Mouse (Mus musculus) gastrocnemius, postnatal 25 days (tissue): ENCODE results near the gene Ssh2. TPM values are rescaled to one million over a fixed set of nuclear protein-coding genes. Genes with fewer than 3 reads are reported as not detected.

Experiments
- DNase-seq: peaks from one replicate; pipeline ENCODE4 v3.0.0; 2022
- total RNA-seq, 2 experiments: library from RNA; stranded (reverse); gene quantifications; 1 replicate in 1 of 2; 2 replicates in 1 of 2; pipeline ENCODE4 v1.2.3; 2021

Gene Ssh2
- total RNA-seq, 2 experiments from 2014 or later, result 35.3 to 44.3 TPM

DNA sequence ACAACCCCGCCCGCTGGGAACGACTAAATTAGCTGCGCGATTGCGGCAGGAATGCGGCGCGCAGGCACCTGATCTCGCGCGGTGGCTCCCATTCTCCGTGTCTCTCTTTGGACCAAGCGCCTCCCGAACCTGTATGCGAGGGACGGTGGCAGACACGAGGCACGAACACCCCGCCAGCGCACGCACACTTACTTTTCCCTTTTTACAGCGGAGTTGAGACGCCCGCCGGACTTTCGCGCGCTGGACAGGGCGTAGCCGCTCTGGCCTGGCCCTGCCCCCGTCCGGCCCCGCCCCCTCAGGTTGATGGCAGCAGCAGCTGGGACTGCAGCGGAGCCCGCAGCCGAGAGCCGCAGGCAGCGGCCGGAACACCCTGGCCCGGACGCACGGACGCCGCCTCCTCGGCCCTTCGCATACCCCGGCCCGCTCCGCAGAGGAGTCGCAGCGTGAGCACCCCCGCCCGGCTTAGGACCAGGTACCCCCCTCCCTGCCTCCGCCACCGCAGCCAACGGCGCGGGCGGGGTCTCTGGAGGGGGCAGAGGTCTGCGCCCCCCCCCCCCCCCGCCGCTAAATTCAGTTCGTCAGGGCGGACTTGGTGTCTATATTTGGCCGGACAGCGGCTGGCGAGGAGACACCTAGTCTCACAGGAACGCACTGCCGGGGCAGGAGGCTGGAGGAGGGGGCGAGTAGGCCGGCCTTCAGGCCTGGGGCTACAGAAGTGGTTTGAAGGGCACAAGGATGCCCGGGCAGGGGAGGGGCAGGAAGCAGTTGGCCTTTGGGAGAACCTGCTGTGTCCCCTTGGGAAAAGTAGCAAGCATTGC lies 246.4 kb downstream of the Ssh2 start, which contains the start of gene Coro6:
TSS of gene Coro6 (plus strand) at position 129 of the 818 bp plus-strand sequence.
- peak; percentile 89 for DNase-seq

- DNase-seq, result no peak
Observed at GRCm38 (mm10) chr11:77463101-77463445, 247.0 kb downstream of the Ssh2 start.

GRCm38 (mm10) chr11:77463786-77464185 lies 247.7 kb downstream of the Ssh2 start:
- DNase-seq, result no peak

GRCm38 (mm10) chr11:77464684-77465083 lies 248.6 kb downstream of the Ssh2 start:
- no peak for DNase-seq

GRCm38 (mm10) chr11:77465111-77465510 lies 249.0 kb downstream of the Ssh2 start:
- DNase-seq, result no peak

- DNase-seq, result no peak
Observed at GRCm38 (mm10) chr11:77466544-77466943, 250.5 kb downstream of the Ssh2 start.

DNA sequence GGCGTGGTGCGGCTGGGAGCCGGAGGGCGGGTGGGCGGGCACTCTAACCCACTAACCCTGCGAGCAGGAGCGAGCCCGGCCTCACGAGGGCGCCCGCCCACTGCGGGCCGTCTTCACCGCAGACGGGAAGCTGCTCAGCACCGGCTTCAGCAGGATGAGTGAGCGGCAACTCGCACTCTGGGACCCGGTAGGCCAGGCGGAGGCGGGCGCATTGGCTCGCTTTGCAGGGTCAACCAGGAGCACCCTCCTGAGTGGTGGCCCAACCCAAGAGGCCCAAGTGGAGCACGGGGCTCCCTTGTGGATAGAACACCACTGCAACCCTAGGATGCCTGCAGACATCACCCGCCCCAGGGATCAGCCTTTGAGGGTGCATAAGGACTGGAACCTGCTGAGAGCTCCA lies 251.1 kb downstream of the Ssh2 start:
- DNase-seq, result peak; percentile 73

- DNase-seq, result peak; percentile 60
Observed at GRCm38 (mm10) chr11:77467784-77468183, 251.7 kb downstream of the Ssh2 start.

DNA sequence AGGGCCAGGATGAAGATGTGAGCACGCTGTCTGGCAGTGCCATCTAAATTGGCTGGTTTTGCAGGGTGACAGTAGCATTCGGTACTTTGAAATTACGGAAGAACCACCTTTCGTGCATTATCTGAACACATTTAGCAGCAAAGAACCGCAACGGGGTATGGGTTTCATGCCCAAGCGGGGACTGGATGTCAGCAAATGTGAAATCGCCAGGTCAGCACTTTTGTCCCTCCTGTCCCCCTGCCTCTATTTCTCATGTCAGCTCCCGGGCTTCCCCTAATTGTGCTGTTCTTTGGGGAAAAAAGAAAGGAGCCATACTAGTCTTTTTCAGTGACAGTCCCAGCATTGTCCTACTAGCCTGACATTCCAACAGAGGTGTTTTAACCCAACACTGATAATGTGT lies 252.3 kb downstream of the Ssh2 start:
- no peak for DNase-seq

GRCm38 (mm10) chr11:77471407-77471806 lies 255.3 kb downstream of the Ssh2 start:
- DNase-seq, result no peak

DNA sequence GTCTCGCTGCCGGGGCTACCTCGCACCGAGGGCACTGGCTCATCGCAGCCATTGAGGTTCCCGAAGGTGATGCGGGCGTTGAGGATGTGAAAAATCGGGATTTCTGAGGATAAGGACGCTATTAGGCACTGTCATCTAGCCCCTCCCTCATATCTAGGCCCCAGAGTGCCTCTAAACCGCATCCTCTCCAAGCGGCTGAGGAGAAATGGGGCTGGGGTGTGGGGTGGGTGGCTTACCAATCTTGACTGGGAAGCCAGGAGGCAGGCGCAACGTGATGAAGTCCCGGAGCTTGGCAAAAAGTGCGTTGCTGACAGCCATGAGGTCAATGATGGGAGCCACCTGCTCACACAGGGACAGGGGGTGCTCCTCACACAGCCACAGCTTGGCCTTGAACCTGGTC lies 256.7 kb downstream of the Ssh2 start:
- no peak for DNase-seq

GRCm38 (mm10) chr11:77476216-77476615 lies 260.1 kb downstream of the Ssh2 start:
- no peak for DNase-seq

DNA sequence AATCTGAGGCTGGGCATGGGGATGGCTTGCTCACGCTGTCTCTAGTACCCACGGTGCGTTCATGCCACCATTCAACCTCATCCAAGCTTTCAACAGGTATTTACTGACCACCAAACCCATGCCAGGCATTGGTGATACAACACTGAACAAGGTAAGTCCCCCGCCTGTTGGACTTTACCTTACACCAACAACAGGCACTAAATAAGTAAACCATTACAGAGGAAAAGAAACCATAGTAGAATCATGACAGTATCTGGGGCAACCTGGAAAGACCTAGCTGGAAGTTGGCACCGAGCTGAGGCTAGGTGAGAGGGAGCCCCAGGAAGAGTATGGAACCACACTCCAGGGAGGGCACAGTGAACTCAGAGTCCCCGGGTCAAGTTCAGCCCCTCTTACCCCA lies 260.8 kb downstream of the Ssh2 start:
- DNase-seq, result no peak

DNA sequence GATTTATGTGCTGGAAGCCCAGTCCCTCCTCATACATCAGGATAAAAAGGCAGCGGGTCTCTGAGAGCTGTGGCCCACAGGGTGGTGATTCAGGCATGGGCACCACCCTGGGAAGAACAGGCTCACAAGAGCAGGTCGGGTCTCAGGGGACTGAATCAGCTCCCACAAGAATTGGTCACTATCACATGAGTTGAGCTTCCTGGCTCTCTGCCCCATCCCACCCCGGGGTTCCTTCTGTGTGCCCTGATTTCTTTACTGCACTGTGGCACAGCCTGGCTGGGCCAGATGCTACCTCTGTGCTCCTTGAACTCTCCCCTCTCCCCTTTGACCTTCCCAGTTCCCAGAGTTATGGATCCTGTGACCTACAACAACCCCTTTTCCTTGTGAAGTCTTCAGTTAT lies 267.0 kb downstream of the Ssh2 start:
- DNase-seq, result no peak

DNA sequence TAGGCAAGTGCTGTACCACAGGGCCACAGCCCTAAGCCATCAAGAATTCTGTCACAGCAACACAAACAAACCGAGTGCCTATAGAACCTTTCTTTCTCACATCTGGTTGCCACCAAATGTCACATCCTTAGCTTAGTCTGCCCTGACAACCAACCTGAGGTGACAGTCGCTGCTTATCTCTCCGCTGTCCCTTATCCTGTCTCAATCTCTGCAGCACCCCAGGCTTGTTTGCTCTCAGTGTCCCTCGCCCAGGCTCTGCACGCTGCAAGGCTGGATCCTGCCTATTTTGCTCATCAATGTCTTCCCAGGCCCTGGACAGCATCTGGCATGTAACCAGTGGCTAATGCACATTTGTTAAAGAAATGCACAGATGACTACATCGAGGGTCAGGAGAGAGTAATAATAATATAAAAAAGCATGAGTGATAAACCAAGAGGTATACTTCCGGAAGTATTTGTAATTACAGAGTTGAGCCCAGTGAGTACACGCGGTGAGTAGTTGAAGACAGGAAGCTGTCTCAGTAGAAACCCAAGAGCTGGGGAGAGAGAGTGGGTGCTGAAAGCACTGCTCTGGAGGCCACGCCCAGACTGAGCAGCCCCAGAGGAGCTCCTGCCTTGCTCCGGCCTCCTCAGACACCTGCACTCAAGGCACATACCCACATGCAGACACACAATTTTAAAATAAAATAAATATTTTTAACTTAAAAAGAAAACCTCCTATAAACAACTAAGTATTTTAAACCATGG lies 267.6 kb downstream of the Ssh2 start:
- DNase-seq, result no peak

- no peak for DNase-seq
Observed at GRCm38 (mm10) chr11:77485229-77485628, 269.1 kb downstream of the Ssh2 start.

GRCm38 (mm10) chr11:77486798-77487197 lies 270.7 kb downstream of the Ssh2 start:
- peak; percentile 7 for DNase-seq

DNA sequence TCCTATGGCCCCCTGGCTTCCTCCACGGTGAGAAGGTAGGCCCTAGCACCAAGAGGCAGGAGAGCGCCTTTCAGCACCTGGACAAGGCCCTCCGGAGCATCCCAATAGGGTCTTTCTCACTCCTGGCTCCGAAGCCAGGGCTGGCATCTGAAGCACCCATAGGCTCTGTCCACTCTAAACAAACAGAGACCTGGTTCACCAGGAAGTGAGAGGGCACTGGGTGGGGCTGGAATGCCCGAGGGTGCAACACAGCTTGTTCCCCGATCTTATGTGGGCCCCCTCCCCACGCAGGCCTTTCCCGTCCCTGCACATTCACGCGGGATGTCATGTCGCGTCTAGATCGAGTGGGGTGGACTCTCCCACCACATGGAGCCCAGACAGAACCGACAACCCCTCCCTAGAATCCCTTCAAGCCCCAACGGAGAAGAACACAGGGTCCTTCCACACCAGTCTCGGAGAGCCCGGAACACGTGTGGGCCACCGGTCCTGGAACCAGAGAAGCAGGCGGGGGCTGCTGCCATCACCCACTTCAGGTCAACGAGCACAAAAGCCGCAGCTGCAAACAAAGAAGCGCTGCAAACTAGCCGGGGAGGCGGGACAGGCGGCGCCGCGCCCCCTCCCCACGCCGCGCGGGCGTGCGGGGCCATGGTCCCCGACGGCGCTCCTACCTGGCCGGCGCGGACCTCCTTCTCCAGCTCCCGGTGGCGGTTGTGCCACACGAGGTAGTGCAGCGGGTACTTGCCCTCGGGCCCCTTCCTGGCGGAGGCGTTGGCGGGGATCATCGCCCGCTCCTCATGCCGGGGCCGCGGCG lies 272.9 kb downstream of the Ssh2 start:
- peak; percentile 16 for DNase-seq

DNA sequence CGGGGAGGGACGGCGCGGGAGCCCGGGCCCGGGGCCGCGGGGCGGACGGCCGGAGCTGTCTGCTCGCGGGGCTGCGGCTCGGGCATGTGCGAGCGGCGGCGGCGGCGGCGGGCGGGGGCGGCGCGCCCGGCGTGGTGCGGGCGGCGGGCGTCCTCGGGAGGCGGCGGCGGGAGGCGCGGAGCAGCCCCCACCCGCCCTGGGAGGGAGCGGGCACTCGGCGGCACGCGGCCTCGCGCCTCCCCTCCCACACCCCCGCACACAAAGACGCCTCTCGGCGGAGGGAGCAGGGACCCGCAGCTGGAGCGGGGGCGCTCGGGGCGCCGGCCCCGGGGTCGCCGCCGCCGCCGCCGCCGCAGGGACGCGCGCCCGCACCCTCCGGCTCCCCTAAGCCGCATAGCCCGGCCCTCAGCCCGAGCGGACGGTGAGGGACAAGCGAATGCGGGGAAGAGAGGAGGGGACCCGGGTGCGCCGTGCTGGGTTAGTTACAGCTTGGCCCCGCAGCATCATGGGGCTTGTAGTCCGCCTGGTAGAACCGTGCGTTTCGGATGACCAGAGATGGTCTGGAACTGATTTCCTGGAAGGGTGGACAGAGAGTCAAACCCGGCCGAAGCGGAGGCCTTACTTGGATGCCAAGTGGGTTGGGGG lies 273.6 kb downstream of the Ssh2 start, which contains the start of gene Ankrd13b:
TSS of gene Ankrd13b (minus strand) at position 88 of the 645 bp plus-strand sequence.
- peak; percentile 70 for DNase-seq

- DNase-seq, result peak; percentile 6
Observed at GRCm38 (mm10) chr11:77490451-77490850, 274.4 kb downstream of the Ssh2 start.

- DNase-seq, result peak; percentile 85
Observed at GRCm38 (mm10) chr11:77491123-77491501, 275.0 kb downstream of the Ssh2 start.
